Mouse (Mus musculus) forebrain, embryonic 13.5 days (tissue): Measurements from ENCODE around the gene Plxnb3. TPM values are rescaled to one million over a fixed set of nuclear protein-coding genes. Genes with fewer than 3 reads are reported as not detected.
"Not testable (repeated sequence)": the region's sequence is repeated elsewhere in the genome, so short reads cannot be mapped to it uniquely, and the experiment has no call there.

Experiments
- ATAC-seq: fragments of 200-750 bp; cut with Nextera tagmentation; 2 replicates; pipeline ENCODE4 v1.8.0; 2017
- H3K27ac ChIP-seq: fragments of 300-500 bp; sonication (generic); 2 replicates; pipeline ENCODE4 v1.5.1; 2015; ENCODE audit warnings: inconsistent platforms, mild to moderate bottlenecking, moderate library complexity
- H3K27me3 ChIP-seq: fragments of 300-500 bp; sonication (generic); 2 replicates; pipeline ENCODE4 v1.6.1; 2015; ENCODE audit warnings: mild to moderate bottlenecking, inconsistent platforms
- H3K36me3 ChIP-seq: fragments of 300-500 bp; sonication (generic); 2 replicates; pipeline ENCODE4 v1.6.1; 2015; ENCODE audit warnings: mild to moderate bottlenecking, inconsistent platforms; ENCODE audit not compliant: poor library complexity, severe bottlenecking
- H3K4me1 ChIP-seq: fragments of 300-500 bp; sonication (generic); 2 replicates; pipeline ENCODE4 v1.6.1; 2015; ENCODE audit warnings: inconsistent platforms
- H3K4me2 ChIP-seq: fragments of 300-500 bp; sonication (generic); 2 replicates; pipeline ENCODE4 v1.6.1; 2015; ENCODE audit warnings: inconsistent platforms, mild to moderate bottlenecking, moderate library complexity
- H3K4me3 ChIP-seq: fragments of 300-500 bp; sonication (generic); 2 replicates; pipeline ENCODE4 v1.5.1; 2015; ENCODE audit warnings: mild to moderate bottlenecking, inconsistent platforms
- H3K9ac ChIP-seq: fragments of 300-500 bp; sonication (generic); 2 replicates; pipeline ENCODE4 v1.6.1; 2015; ENCODE audit warnings: mild to moderate bottlenecking, inconsistent platforms
- H3K9me3 ChIP-seq: fragments of 300-500 bp; sonication (generic); replicated peaks from 2 replicates; pipeline ENCODE4 v1.6.1; 2016; ENCODE audit warnings: inconsistent platforms
- WGBS: fragments of 180-500 bp; shearing (Covaris S2); methylation state at CpG from one replicate; pipeline ENCODE4 v1.1.7; 2015; 5-methylcytosine and 5-hydroxymethylcytosine counted together
- polyA plus RNA-seq: library from polyadenylated mRNA; unstranded; fragments of >200 nt; fragmentation: Nextera tagmentation; extraction: Ambion mirVana; gene quantifications from 2 replicates; pipeline ENCODE4 v1.2.1, GENCODE M21; 2015

The Plxnb3 gene
- polyA plus RNA-seq = 0.03 and 0.10 TPM in 2 replicates

DNA sequence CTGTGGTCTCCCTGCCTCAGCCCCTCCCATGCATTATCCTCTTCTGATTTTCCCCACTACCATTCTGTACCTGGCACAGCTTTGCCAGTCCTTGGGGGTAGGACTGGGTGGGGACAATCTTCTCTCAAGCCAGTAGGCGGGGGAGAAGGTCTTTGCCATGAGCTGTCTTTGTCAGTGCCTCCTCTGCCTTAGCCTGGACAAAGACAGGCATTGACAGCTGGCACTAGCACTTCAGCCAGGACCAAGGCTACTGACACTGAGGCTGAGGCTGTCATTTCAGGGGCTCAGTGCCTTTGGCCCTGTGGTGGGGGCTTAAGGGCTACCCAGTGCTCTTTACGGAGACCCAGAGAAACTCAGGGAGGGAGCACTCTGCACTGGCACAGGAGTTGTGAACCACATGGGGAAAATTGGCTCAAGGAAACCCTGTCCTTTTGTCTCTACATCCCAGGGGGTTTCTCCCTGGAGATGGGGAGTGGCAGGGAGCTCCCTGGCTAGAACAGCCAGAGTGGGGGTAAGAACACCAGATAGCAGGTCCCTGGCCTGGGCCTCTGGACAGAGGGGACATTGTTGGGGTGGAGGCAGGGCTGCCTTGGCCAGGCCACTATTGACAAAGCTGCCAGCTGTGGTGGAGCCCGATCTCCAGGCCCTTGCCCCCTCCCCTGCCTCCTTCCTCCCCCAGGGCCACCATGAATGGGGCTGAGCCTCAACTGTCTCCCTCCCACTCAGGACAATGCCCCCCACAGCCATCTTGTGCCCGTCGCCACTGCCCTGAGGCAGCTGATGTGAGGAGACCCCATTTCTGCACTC, at the start of gene Plxnb3:
Gene Plxnb3, plus strand, starts transcription at position 757 of the 807 bp plus-strand sequence.
- Histone ChIP-seq H3K4me2 (no peak within 1 kb of the TSS), H3K4me1 (no peaks in the 10 kb centered on the region), H3K27ac (no peak within 1 kb of the TSS), H3K27me3 (no peaks in the 10 kb centered on the region), H3K9me3 (no peaks in the 10 kb centered on the region), H3K36me3 (no peaks in the 10 kb centered on the region), H3K9ac (no peak within 1 kb of the TSS), H3K4me3 (no peak within 1 kb of the TSS)
- no peak for ATAC-seq
- WGBS = 67% methylated on average over 5 of the region's 5 CpGs

DNA sequence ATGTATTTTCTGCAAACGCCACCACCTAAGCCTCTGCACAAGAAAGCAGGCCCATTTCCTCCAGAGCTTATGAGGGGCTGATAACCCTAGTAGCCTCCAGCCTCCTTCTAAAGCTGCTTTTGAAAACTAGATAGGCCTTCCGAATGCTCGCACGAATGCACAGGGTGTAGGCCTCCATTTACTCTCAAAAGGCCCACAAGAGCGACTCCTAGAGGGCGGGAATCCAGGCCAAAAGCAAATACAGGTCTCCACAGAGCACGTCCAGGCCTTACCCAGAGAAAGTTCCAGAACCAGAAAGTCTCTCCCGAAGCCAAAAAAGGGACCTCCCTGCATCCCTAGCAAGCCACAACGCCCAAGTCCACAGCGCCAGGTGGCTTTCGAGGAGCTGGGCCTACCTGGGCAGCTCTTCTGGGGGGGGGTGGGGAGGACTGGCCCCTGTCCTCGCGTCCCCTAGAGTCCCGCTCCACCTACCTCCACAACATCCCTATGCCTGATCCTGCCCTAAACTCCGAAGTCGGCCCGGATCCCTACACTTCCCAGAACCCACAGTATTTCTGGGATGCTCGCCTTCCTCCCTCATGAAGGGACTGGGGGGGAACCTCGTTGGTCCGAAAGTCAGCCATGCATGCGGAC, 41.3 kb upstream of the Plxnb3 start:
- 36% methylated on average over 17 of the region's 21 CpGs for WGBS
- H3K4me2 ChIP-seq = peak overlapping the region; percentile 68
- H3K4me1 ChIP-seq = peaks cover 37% of the 10 kb centered on the region
- H3K27ac ChIP-seq = peak overlapping the region; percentile 75; the same call in 1 of the 2 replicates
- no peaks in the 10 kb centered on the region for H3K27me3 ChIP-seq
- H3K36me3 ChIP-seq = peaks cover 14% of the 10 kb centered on the region; the same call in 1 of the 2 replicates
- H3K9ac ChIP-seq = peak overlapping the region; percentile 65
- no peaks in the 10 kb centered on the region for H3K9me3 ChIP-seq
- peak overlapping the region; percentile 48 for H3K4me3 ChIP-seq
- peak; percentile 54 for ATAC-seq

DNA sequence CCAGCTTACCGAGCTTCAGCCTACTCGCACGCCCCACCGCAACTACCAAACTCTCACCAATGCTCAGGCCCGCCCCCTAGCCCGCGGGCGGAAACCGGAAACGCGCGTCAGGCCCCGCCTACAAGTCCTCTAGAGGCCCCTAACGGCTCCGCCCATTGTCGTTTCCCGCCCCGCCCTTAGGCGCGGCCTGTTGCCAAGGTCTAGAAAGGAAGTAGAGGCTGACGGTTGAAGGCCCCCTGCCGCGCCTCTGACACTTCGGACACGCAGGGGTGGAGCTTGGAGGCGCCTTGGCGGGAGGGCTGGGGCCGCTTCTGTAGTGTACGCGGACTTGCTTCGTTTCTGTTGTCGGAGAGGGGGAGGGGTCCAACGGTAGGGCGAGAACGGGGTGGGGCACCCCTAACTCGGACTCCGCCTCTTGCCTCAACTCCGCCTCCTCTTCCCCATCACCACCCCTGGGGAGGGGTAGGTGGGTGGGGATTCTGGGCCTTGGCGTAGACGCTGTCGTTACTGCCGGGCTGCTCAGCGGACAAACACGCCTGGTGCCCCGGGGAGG, 40.7 kb upstream of the Plxnb3 start, which contains the start of the genes Bcap31 and Abcd1:
Gene Bcap31, minus strand, starts transcription at position 67 of the 553 bp plus-strand sequence.
Gene Abcd1, plus strand, starts transcription at position 489 of the 553 bp plus-strand sequence.
- H3K27me3 ChIP-seq = no peaks in the 10 kb centered on the region
- H3K9me3 ChIP-seq = no peaks in the 10 kb centered on the region
- H3K4me1 ChIP-seq = peaks cover 37% of the 10 kb centered on the region
- peak; percentile 96 for ATAC-seq
- H3K9ac ChIP-seq = peak within 1 kb of the TSS; percentile 65
- 0 out of 2 replicates have a peak, but pooled peaks cover 8% of the 10 kb centered on the region for H3K36me3 ChIP-seq
- H3K27ac ChIP-seq = peak within 1 kb of the TSS; percentile 75
- peak within 1 kb of the TSS; percentile 48 for H3K4me3 ChIP-seq
- WGBS = 21% methylated on average over 37 of the region's 45 CpGs
- H3K4me2 ChIP-seq = peak within 1 kb of the TSS; percentile 68

DNA sequence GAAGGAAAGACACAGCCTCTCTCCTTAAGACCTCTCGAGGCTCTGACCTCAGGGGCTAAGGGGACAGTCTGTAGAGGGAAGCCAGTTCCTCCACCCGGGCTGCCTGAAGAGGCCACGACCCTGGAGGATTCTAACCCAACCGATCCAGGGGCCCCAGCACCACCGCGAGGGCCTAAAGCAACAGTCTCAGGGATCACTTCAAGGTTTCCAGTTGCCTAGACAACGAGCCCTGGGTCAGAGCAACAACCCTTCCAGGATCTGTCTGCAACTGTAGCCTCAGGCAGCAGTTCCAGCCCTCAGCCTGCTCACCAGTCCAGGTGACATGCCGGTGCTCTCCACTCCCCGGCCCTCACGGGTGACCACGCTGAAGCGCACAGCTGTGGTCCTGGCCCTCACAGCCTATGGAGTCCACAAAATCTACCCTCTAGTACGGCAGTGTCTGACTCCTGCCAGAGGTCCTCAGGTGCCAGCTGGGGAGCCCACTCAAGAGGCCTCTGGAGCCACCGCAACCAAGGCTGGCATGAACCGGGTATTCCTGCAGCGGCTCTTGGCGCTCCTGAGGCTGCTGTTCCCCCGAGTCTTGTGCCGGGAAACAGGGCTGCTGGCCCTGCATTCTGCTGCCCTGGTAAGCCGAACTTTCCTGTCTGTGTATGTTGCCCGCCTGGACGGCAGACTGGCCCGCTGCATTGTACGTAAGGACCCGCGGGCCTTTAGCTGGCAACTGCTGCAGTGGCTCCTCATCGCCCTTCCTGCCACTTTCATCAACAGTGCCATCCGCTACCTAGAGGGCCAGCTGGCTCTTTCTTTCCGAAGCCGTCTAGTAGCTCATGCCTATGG, 40.0 kb upstream of the Plxnb3 start:
- Histone ChIP-seq H3K9ac (peak overlapping the region; percentile 61), H3K4me3 (peak overlapping the region; percentile 48), H3K9me3 (no peaks in the 10 kb centered on the region), H3K27me3 (no peaks in the 10 kb centered on the region), H3K4me2 (peak overlapping the region; percentile 68), H3K36me3 (0 out of 2 replicates have a peak, but pooled peaks cover 4% of the 10 kb centered on the region), H3K4me1 (peaks cover 37% of the 10 kb centered on the region), H3K27ac (peak overlapping the region; percentile 75)
- peak; percentile 48 for ATAC-seq
- 44% methylated on average over 28 of the region's 30 CpGs for WGBS

DNA sequence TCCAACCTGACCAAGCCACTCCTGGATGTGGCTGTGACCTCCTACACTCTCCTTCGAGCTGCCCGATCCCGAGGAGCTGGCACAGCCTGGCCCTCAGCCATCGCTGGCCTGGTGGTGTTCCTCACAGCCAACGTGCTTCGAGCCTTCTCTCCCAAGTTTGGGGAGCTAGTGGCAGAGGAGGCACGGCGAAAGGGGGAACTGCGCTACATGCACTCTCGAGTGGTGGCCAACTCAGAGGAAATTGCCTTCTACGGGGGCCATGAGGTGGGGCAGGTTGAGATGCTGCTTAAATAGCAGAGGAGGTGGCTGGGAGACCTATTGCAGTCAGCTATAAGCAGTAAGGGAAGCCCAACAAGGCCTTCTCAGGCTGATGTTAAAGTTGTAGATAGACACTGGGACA, 39.2 kb upstream of the Plxnb3 start:
- H3K36me3 ChIP-seq = no peaks in the 10 kb centered on the region
- no peak for ATAC-seq
- peaks cover 37% of the 10 kb centered on the region for H3K4me1 ChIP-seq
- H3K4me2 ChIP-seq = peak overlapping the region; percentile 68
- H3K9ac ChIP-seq = peak overlapping the region; percentile 61
- no peaks in the 10 kb centered on the region for H3K27me3 ChIP-seq
- peak overlapping the region; percentile 48; the same call in 1 of the 2 replicates for H3K4me3 ChIP-seq
- no peak overlapping the region for H3K27ac ChIP-seq
- WGBS = 69% methylated on average over 11 of the region's 11 CpGs
- H3K9me3 ChIP-seq = no peaks in the 10 kb centered on the region

DNA sequence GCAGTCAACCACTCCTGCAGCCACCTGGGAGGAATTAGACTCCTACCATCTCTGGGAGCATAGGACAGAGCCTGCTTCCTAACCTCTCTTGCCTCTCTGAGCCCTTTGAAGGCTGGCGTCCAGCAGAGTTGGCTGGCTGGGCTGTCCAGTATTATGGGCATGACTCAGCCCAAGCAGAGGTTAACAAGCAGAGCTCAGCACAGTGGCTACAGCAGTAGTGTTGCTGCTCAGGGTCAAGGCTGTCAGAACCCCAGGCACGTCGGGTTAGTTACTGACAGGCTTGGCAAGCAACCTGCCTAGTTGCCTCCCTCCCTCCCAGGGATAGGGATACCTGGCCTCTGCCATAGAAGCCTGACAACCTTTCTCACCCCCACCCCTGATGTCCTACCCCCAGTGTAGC, 38.6 kb upstream of the Plxnb3 start:
- 40% methylated on average over 3 of the region's 3 CpGs for WGBS
- Histone ChIP-seq H3K9ac (no peak overlapping the region), H3K4me1 (peaks cover 37% of the 10 kb centered on the region), H3K9me3 (no peaks in the 10 kb centered on the region), H3K4me2 (peak overlapping the region; percentile 68), H3K27me3 (no peaks in the 10 kb centered on the region), H3K4me3 (no peak overlapping the region), H3K36me3 (no peaks in the 10 kb centered on the region), H3K27ac (no peak overlapping the region)
- ATAC-seq = no peak

DNA sequence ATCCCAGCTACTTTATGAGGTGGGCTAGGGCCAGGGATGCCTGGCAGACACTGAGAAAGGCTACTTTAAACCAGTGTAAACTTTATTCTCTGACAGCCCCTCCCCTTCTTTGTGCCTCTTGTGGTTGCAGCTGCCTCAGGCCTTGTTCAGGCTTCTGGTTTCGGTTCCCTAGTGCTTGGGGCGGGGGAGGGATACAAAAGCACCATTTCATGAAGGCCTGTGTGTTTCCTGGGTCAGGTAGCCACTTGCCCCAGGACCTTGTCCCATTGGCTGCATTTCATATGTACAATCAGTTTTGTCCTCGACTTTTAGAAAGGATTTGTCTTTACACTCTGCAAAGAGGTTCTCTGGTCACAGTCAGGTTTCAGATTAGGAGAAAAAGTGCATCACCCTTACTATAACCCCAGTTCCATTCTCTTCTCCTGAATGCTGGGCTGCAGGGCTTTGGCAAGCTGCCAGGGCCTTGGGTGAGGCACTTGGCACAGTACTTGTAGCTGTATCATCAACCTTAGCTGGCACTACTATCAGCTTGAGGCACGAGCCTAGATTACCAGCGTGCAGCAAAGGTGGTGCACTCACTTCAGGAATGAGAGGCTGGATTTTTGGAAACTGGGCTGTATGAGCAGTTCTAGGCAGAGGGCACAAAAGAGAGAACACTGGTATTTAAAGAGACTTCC, 38.1 kb upstream of the Plxnb3 start:
- peak overlapping the region; percentile 68 for H3K4me2 ChIP-seq
- H3K9ac ChIP-seq = no peak overlapping the region
- H3K9me3 ChIP-seq = no peaks in the 10 kb centered on the region
- no peak overlapping the region for H3K27ac ChIP-seq
- peaks cover 37% of the 10 kb centered on the region for H3K4me1 ChIP-seq
- no peak overlapping the region for H3K4me3 ChIP-seq
- no peaks in the 10 kb centered on the region for H3K36me3 ChIP-seq
- ATAC-seq = no peak
- H3K27me3 ChIP-seq = no peaks in the 10 kb centered on the region
- 32% methylated on average over 5 of the region's 5 CpGs for WGBS

DNA sequence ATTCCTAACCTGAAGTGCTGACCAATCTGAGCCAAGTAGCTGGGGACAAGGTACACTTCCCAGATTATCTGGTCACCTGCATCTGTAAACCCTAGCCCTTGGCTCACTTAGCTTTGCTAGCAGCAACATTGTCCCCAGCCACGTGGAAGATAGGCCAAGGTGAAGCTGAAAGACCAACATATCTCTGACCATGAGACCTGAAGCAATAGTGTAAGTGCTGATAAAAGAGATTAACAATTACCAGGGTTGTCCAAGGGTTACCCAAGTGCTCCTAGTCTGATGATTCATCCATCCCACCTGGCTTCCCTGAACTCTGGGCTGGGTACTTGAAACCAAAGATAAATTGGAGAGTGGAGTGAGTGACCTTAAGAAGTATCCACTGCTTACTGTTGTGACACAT, 26.0 kb upstream of the Plxnb3 start:
- no peak for ATAC-seq
- Histone ChIP-seq H3K27me3 (no peaks in the 10 kb centered on the region), H3K4me2 (no peak overlapping the region), H3K36me3 (peaks cover 14% of the 10 kb centered on the region; the same call in 1 of the 2 replicates), H3K4me3 (no peak overlapping the region), H3K9ac (no peak overlapping the region), H3K9me3 (no peaks in the 10 kb centered on the region), H3K27ac (no peak overlapping the region), H3K4me1 (no peaks in the 10 kb centered on the region)
- 42% methylated on average over 1 of the region's 1 CpGs for WGBS

DNA sequence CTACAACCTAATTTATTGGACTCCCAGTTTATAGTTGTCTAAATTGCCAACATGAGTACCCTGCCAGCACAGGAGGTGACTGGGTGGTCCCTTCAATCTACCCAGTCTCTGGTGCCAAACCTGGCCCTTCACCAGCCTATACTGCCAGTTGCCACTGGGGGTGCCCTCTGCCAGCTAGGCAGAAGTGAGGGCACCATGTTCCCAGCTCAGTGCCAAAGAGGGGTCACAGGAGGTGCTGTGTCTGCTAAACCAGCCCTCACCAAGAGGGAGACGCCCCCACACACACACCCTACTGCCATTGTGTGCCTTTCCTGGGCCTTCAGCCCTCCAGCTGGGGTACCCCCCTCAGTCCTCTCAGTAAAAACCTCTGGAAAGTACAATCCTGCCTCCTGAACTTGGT, 18.7 kb upstream of the Plxnb3 start:
- Histone ChIP-seq H3K36me3 (no peaks in the 10 kb centered on the region), H3K9me3 (no peaks in the 10 kb centered on the region), H3K4me2 (no peak overlapping the region), H3K9ac (no peak overlapping the region), H3K27ac (no peak overlapping the region), H3K4me1 (no peaks in the 10 kb centered on the region), H3K4me3 (no peak overlapping the region), H3K27me3 (no peaks in the 10 kb centered on the region)
- ATAC-seq = no peak
- WGBS = 63% methylated on average over 1 of the region's 1 CpGs

DNA sequence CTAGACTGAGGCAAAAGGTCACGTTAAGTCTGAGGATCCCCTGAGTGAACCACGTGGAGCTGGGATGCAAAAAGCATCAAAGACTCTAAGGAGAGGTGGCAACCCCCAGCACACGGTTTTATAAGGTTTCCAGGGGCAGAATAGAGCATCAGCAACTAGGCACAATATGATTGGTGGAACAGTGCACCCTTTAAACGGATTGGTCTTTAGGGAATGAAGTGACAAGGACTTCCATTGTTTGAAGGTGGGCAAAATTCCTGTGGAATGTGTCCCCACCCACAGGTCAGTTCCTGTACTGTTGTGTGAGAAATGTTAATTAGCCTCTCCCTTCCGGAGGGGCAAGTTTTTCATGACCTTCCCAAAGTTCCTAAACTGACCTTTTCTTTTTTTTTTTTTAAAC, 17.7 kb upstream of the Plxnb3 start:
- no peak overlapping the region for H3K9ac ChIP-seq
- no peak overlapping the region for H3K4me3 ChIP-seq
- no peak for ATAC-seq
- no peaks in the 10 kb centered on the region for H3K4me1 ChIP-seq
- no peaks in the 10 kb centered on the region for H3K36me3 ChIP-seq
- no peak overlapping the region for H3K27ac ChIP-seq
- no peaks in the 10 kb centered on the region for H3K27me3 ChIP-seq
- 60% methylated on average over 5 of the region's 5 CpGs for WGBS
- no peaks in the 10 kb centered on the region for H3K9me3 ChIP-seq
- no peak overlapping the region for H3K4me2 ChIP-seq

DNA sequence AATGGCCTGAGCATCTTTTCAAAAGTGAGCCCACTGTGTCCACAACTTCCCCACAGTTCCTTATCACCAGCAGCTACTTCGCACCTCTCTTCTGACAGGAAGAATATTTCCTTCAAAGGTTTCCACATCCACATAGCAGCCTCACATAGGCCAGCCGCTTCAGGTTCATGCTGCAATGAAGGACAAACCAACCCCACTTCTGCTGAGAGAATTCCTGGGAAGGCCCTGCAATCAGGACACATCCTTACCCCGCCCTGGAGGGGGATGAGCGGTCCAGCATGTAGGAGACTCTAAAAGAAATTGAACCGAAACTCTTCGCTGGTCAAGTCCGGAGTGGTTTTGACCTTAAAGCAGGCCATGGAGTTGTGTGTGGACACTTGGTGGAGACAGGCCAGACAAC, 17.0 kb upstream of the Plxnb3 start:
- H3K9ac ChIP-seq, H3K4me2 ChIP-seq, H3K4me1 ChIP-seq, H3K4me3 ChIP-seq, H3K27ac ChIP-seq, H3K27me3 ChIP-seq, ATAC-seq, H3K9me3 ChIP-seq, H3K36me3 ChIP-seq: not testable (repeated sequence)
- WGBS = 98% methylated on average over 7 of the region's 7 CpGs
